Mouse (Mus musculus): Measurements from ENCODE around the gene Glg1. TPM values are rescaled to one million over a fixed set of nuclear protein-coding genes. Genes with fewer than 3 reads are reported as not detected.

The Glg1 gene
- polyA plus RNA-seq (2021; fragmentation: Nextera tagmentation), result 37.7 and 70.0 TPM in 2 replicates
- long read RNA-seq, experiment 1, full-length matches to known transcripts, result 24 of 124 reads
- long read RNA-seq, experiment 1, partial matches to known transcripts, result 44 of 124 reads
- long read RNA-seq, experiment 1, other reads (novel, unspliced or antisense), result 56 of 124 reads
- long read RNA-seq, experiment 2, full-length matches to known transcripts, result 5 of 142 reads
- long read RNA-seq, experiment 2, partial matches to known transcripts, result 76 of 142 reads
- long read RNA-seq, experiment 2, other reads (novel, unspliced or antisense), result 61 of 142 reads

DNA sequence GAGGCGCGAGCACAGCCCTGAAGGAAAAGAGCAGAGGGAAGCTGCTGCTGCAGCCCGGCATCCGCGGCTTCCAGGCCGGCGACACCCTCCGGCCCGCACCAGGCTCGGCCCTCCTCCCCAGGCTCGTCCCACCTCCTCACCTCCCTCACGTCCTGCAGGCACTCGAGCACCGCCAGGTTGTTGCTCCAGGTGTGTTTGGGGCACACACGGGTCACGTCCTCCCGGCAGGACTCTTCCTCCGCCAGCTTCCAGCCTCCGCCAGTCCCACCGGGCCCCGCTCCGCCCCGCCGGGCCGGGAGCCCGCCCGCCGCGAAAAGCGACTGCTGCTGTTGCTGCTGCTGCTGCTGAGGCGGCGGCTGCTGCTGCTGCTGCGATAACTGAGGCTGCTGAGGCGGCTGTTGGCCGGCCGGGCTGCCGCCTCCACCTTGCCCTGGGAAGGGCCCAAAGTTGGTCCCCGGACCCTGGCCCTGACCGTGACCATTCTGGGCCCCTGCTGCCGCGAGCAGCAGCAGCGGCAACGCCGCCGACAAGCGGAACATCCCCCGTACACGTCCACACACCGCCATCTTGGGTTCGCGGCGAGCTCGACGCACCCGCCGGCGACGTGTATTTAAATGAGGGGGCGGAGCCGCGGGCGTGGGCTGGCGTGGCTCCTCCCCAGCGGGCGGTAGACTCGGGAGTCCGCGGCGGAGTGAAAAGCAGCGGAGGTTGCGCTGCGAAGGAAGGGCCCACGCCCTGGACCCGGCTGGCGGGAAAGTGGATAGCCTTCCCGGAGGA, at the start of gene Glg1:
Glg1 (minus strand) TSS at position 586 of the 777 bp plus-strand sequence.

DNA sequence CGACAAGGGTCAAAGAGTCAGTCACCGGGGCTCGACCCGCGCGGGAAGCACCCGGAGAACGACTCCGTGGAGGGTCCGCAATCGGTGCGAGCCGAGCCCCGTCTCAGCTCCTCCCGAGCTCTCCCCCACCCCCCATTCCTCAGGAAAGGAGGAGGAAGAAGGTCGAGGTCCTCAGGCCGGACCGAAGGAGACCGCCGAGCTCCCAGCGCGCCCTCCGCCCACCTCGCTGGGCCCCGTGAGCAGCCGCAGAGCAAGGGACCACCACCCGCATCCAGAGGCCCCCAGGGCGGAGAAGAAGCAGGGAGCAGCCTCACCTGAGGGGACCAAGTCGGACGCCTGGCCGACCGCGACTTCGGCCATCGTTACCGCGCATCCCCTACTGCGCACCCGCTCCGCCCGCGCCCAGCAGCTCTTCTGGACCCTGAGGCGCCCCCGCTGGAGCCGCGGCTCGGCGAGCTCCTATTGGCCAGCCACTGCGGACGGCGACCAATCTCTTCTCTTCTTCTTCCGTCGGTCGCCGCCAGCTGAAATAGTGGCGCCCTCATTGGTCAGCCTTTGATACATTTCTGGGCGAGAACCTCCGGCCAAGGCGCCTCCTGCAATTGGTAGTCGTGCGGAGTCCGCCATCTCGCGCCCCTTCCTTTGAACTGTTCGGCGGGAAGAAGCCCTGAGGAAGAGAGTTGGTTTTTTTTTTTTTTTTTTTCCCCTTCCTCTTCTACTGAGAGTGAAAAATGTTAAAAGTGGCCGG, 41.0 kb upstream of the Glg1 start, which contains the start of gene Rfwd3:
Rfwd3 (minus strand) TSS at position 402 of the 748 bp plus-strand sequence.

Other genes with a start within 250 kb of the Glg1 start
- 4.1 and 5.3 TPM in 2 replicates for gene Ddx19b, start 227.5 kb downstream of the Glg1 start, polyA plus RNA-seq (2021; fragmentation: Nextera tagmentation)
- 44.8 and 49.3 TPM in 2 replicates for gene Aars, start 226.1 kb downstream of the Glg1 start, polyA plus RNA-seq (2021; fragmentation: Nextera tagmentation)
- 10.7 TPM in 1 of 2 replicates, not detected in the other for gene Exosc6, start 202.9 kb downstream of the Glg1 start, polyA plus RNA-seq (2021; fragmentation: Nextera tagmentation)
- 4.9 and 5.3 TPM in 2 replicates for gene Clec18a, start 166.8 kb downstream of the Glg1 start, polyA plus RNA-seq (2021; fragmentation: Nextera tagmentation)
- gene Pdpr, start 164.6 kb downstream of the Glg1 start, polyA plus RNA-seq (2021; fragmentation: Nextera tagmentation), result 4.8 and 5.8 TPM in 2 replicates
- 4.6 and 5.7 TPM in 2 replicates for gene Rfwd3, start 41.0 kb upstream of the Glg1 start, polyA plus RNA-seq (2021; fragmentation: Nextera tagmentation)
- 0.06 and 0.25 TPM in 2 replicates for gene Mlkl, start 79.0 kb upstream of the Glg1 start, polyA plus RNA-seq (2021; fragmentation: Nextera tagmentation)
- 10.3 and 20.4 TPM in 2 replicates for gene Fa2h, start 134.6 kb upstream of the Glg1 start, polyA plus RNA-seq (2021; fragmentation: Nextera tagmentation)